Mouse (Mus musculus) C2C12 (cell line): ENCODE measurements at regions not wholly inside any gene's neighbourhood (a gene's known extent, or its start where the extent isn't known, plus 50 kb on each side); places are given as distances from the start of the nearest gene placed in this dataset.

Experiments used
- H3K27me3 ChIP-seq: one replicate; pipeline ENCODE4 v1.6.1; 2011; ENCODE audit not compliant: control insufficient read depth, insufficient read depth, insufficient read length
- H3K36me3 ChIP-seq: one replicate; pipeline ENCODE4 v1.6.1; 2011; ENCODE audit not compliant: control insufficient read depth, insufficient read depth
- H3K4me3 ChIP-seq: one replicate; pipeline ENCODE4 v1.5.1; 2011; ENCODE audit warnings: mild to moderate bottlenecking, control low read depth; ENCODE audit not compliant: poor library complexity, insufficient read depth, severe bottlenecking
- H3K79me2 ChIP-seq: one replicate; pipeline ENCODE4 v1.6.1; 2011; ENCODE audit not compliant: control insufficient read depth, insufficient read depth
- H3K79me3 ChIP-seq: one replicate; pipeline ENCODE4 v1.6.1; 2011; ENCODE audit warnings: low read depth, control low read depth
- H3ac ChIP-seq: one replicate; pipeline ENCODE3; 2011; ENCODE audit warnings: low read depth; ENCODE audit not compliant: control insufficient read depth, insufficient read length
- CEBPB ChIP-seq: IDR thresholded peaks from one replicate; pipeline ENCODE4 v1.6.1; 2011; ENCODE audit warnings: low read depth, mild to moderate bottlenecking, control low read depth, moderate library complexity
- CTCF ChIP-seq: IDR thresholded peaks from one replicate; pipeline ENCODE4 v1.5.1; 2011; ENCODE audit not compliant: control insufficient read depth, insufficient read depth, insufficient read length
- FOSL1 ChIP-seq: IDR thresholded peaks from one replicate; pipeline ENCODE4 v1.8.0; 2011; ENCODE audit warnings: mild to moderate bottlenecking, low read length; ENCODE audit not compliant: poor library complexity, insufficient read depth, severe bottlenecking
- MAX ChIP-seq: IDR thresholded peaks from one replicate; pipeline ENCODE4 v1.6.1; 2011; ENCODE audit warnings: mild to moderate bottlenecking, control low read depth
- MYOD1 ChIP-seq: IDR thresholded peaks from one replicate; pipeline ENCODE4 v1.6.1; 2011; ENCODE audit warnings: low read depth; ENCODE audit not compliant: control insufficient read depth, insufficient read length
- MYOG ChIP-seq: IDR thresholded peaks from one replicate; pipeline ENCODE4 v1.6.1; 2011; ENCODE audit not compliant: control insufficient read depth, insufficient read length; ENCODE audit errors: extremely low read depth
- USF1 ChIP-seq: IDR thresholded peaks from one replicate; pipeline ENCODE4 v1.6.1; 2011; ENCODE audit warnings: low read depth, mild to moderate bottlenecking, control low read depth, moderate library complexity

DNA sequence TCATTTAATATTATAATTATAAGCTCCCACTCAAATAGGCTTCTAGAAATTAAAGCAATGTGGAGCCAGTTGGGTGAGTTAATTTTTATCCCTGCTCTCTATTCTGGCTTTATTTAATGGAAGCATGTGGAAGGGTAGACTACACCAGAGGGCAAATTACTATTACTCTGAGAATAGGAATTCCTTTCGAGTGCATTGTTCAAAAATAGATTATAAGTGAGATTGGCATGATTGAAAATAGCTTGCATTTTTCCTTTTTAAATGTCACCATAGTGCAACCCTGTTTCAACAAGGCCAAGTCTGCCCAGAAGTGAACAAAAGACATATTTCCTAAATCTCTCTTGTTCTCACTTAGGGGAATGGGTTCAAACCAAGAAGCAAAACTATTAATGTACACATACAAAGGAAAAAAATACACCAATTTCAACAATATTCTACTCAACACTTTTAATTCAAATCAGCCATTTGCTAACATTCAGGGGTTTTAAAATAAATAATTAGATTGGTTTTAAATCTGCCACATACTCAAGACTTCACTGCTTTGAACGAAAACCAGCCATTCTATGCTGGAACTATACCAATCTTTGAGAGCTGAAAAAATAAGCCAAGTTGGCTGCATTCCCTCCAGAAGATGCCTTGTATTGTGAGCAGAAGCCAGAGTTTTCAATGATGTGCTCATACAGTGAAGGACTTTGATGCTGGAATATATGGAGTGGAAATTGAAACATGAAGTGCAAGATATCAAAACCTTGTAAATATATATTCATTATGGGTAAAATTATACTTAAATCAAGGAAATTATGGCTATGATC is 361.3 kb upstream of the Akr1e1 start:
- Histone ChIP-seq H3K36me3 (no peaks in the 10 kb centered on the region), H3K79me2 (no peaks in the 10 kb centered on the region), H3K4me3 (no peak overlapping the region), H3K79me3 (no peaks in the 10 kb centered on the region), H3K27me3 (no peaks in the 10 kb centered on the region), H3ac (no peak overlapping the region)
- no peak for TF ChIP-seq MYOD1
- TF ChIP-seq CEBPB: no peak
- TF ChIP-seq FOSL1: no peak
- TF ChIP-seq USF1: no peak
- no peak for TF ChIP-seq MAX
- no peak for TF ChIP-seq MYOG
- TF ChIP-seq CTCF: no peak

GRCm38 (mm10) chr13:4971472-4972067 is 362.6 kb upstream of the Akr1e1 start:
- no peaks in the 10 kb centered on the region for H3K79me2 ChIP-seq
- no peak overlapping the region for H3ac ChIP-seq
- H3K27me3 ChIP-seq: no peaks in the 10 kb centered on the region
- no peak overlapping the region for H3K4me3 ChIP-seq
- no peaks in the 10 kb centered on the region for H3K79me3 ChIP-seq
- TF ChIP-seq MYOD1 (no peak), MAX (no peak), CEBPB (no peak)
- no peaks in the 10 kb centered on the region for H3K36me3 ChIP-seq

DNA sequence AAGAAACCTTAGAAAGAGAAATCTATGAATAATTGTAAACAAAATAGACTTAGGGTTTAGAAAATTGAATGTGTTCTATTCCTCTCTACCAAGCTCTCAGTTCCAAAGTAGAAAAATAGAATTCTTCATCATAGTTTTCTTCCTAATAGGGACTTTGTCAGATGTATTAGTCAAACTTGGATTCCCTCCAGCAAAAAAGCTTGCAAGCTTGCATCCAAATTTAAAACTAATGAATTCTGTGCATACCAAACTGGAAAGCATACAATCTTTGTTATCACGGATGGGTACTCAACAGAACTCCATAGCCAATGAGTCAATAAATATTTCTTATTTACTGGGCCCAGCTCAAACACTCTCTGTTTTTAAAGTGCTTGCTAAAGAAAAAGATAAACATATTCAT is 383.9 kb upstream of the Akr1e1 start:
- Histone ChIP-seq H3K4me3 (no peak overlapping the region), H3K79me3 (no peaks in the 10 kb centered on the region), H3K79me2 (no peaks in the 10 kb centered on the region), H3K36me3 (no peaks in the 10 kb centered on the region), H3ac (no peak overlapping the region), H3K27me3 (no peaks in the 10 kb centered on the region)
- TF ChIP-seq MYOD1 (no peak), FOSL1 (no peak), MYOG (no peak), USF1 (no peak), CEBPB (no peak), CTCF (no peak), MAX (no peak)

DNA sequence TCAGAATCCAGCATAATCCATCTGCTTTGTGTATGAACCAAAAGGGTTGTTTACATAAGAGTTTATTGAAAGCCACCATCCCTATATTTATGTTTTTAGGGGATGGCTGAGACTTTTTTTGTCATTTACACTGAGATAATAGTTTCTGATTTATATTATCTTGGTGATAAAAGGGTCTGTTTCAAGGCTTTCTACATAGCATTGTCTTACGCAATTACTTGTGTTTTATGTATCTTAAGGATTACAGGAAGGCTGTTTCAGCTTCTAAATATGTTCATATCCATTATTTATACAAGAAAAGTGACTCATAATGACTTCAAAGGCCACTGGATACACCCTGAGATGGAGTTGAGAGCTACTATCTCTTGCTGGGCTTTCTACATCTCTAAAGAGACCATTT is 399.3 kb upstream of the Akr1e1 start:
- no peaks in the 10 kb centered on the region for H3K27me3 ChIP-seq
- no peaks in the 10 kb centered on the region for H3K36me3 ChIP-seq
- no peak overlapping the region for H3K4me3 ChIP-seq
- H3K79me3 ChIP-seq: no peaks in the 10 kb centered on the region
- no peaks in the 10 kb centered on the region for H3K79me2 ChIP-seq
- no peak overlapping the region for H3ac ChIP-seq
- TF ChIP-seq FOSL1 (peak; percentile 40), CTCF (no peak), CEBPB (peak; percentile 97)

DNA sequence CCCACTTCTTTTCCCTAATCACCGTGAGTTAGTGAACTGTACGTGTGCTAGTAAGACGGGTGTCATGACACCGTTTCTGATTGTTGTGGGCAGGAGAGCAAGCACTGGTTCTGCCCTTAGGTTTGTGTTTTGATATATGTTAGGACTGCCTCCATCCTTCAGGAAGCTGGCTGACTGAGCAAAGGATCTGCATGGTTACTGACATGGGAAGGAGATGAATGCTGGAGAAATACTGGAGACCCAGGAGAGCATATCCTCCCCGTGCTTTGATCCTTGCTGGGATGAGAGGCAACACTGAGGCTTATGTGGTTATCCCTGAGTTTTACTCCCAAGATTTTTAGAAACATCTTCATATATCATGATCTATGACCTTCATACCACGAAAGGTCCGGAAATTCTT is 413.5 kb upstream of the Akr1e1 start:
- Histone ChIP-seq H3K27me3 (no peaks in the 10 kb centered on the region), H3K79me2 (no peaks in the 10 kb centered on the region), H3K4me3 (no peak overlapping the region), H3K79me3 (no peaks in the 10 kb centered on the region), H3ac (no peak overlapping the region), H3K36me3 (no peaks in the 10 kb centered on the region)
- TF ChIP-seq CTCF: no peak
- TF ChIP-seq FOSL1: no peak
- no peak for TF ChIP-seq MAX
- TF ChIP-seq USF1: no peak
- no peak for TF ChIP-seq MYOG
- no peak for TF ChIP-seq MYOD1
- TF ChIP-seq CEBPB: no peak

- H3K4me3 ChIP-seq: no peak overlapping the region
- TF ChIP-seq FOSL1 (no peak), MAX (no peak), USF1 (no peak), CTCF (no peak)
- no peaks in the 10 kb centered on the region for H3K36me3 ChIP-seq
- H3ac ChIP-seq: no peak overlapping the region
- H3K79me3 ChIP-seq: no peaks in the 10 kb centered on the region
- H3K27me3 ChIP-seq: no peaks in the 10 kb centered on the region
- H3K79me2 ChIP-seq: no peaks in the 10 kb centered on the region
Observed at GRCm38 (mm10) chr13:5059859-5060258, 450.9 kb upstream of the Akr1e1 start.
